Mouse (Mus musculus) midbrain, embryonic 16.5 days (tissue): Measurements from ENCODE around the gene Myrf. TPM values are rescaled to one million over a fixed set of nuclear protein-coding genes. Genes with fewer than 3 reads are reported as not detected.
"Not testable (repeated sequence)": the region's sequence is repeated elsewhere in the genome, so short reads cannot be mapped to it uniquely, and the experiment has no call there.

Experiments
- ATAC-seq: fragments of 200-750 bp; cut with Nextera tagmentation; 2 replicates; pipeline ENCODE4 v1.8.0; 2017; ENCODE audit warnings: moderate TSS enrichment
- H3K27ac ChIP-seq: fragments of 300-500 bp; sonication (generic); 2 replicates; pipeline ENCODE4 v1.5.1; 2014; ENCODE audit warnings: mild to moderate bottlenecking, low read length, mixed read lengths
- H3K27me3 ChIP-seq: fragments of 300-500 bp; sonication (generic); 2 replicates; pipeline ENCODE4 v1.6.1; 2014; ENCODE audit warnings: low read depth, low read length, mixed read lengths; ENCODE audit not compliant: control insufficient read depth, insufficient read depth
- H3K36me3 ChIP-seq: fragments of 300-500 bp; sonication (generic); 2 replicates; pipeline ENCODE4 v1.6.1; 2014; ENCODE audit warnings: mild to moderate bottlenecking, low read length, moderate library complexity, mixed read lengths; ENCODE audit not compliant: control insufficient read depth, insufficient read depth
- H3K4me1 ChIP-seq: fragments of 300-500 bp; sonication (generic); 2 replicates; pipeline ENCODE4 v1.6.1; 2014; ENCODE audit warnings: mild to moderate bottlenecking, low read length, mixed read lengths; ENCODE audit not compliant: control insufficient read depth, insufficient read depth
- H3K4me2 ChIP-seq: fragments of 300-500 bp; sonication (generic); 2 replicates; pipeline ENCODE4 v1.6.1; 2014; ENCODE audit warnings: mild to moderate bottlenecking, low read length, mixed read lengths
- H3K4me3 ChIP-seq: fragments of 300-500 bp; sonication (generic); 2 replicates; pipeline ENCODE4 v1.5.1; 2014; ENCODE audit warnings: low read depth, mild to moderate bottlenecking, low read length, moderate library complexity, mixed read lengths
- H3K9ac ChIP-seq: fragments of 300-500 bp; sonication (generic); 2 replicates; pipeline ENCODE4 v1.6.1; 2014; ENCODE audit warnings: low read depth, low read length, mixed read lengths
- H3K9me3 ChIP-seq: fragments of 300-500 bp; sonication (generic); replicated peaks from 2 replicates; pipeline ENCODE4 v1.6.1; 2014; ENCODE audit warnings: mild to moderate bottlenecking, low read length, mixed read lengths; ENCODE audit not compliant: control insufficient read depth, poor library complexity, severe bottlenecking
- WGBS: fragments of 180-500 bp; shearing (Covaris S2); extraction: QIAGEN DNeasy Blood & Tissue Kit; methylation state at CpG from one replicate; pipeline ENCODE4 v1.1.7; 2014; 5-methylcytosine and 5-hydroxymethylcytosine counted together
- polyA plus RNA-seq: library from polyadenylated mRNA; unstranded; fragments of >200 nt; fragmentation: Nextera tagmentation; extraction: Ambion mirVana; gene quantifications from 2 replicates; pipeline ENCODE4 v1.2.1, GENCODE M21; 2015

Gene Myrf
- polyA plus RNA-seq, 1 experiment from 2014 or later, result 0.82 TPM

DNA sequence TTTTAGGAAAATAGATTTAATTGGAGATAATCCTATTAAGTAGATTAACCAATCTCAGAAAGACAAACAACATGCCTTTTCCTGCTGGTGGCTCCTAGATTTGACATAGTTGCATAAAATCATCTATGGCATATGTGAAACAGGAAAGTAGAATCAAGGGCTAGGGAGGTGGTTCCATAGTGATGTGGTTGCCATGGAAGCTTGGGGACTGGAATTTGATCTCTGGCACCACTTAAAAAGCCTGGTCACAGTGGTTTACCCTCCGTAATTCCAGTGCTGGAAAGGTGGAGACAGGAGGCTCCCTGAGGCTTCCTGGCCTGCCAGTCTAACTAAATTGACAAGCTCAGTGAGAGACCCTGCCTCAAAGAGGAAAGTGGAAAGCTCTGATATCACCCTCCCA lies 70.1 kb downstream of the Myrf start:
- Histone ChIP-seq H3K27me3 (no peaks in the 10 kb centered on the region), H3K4me3 (no peak overlapping the region), H3K27ac (no peak overlapping the region), H3K4me1 (no peaks in the 10 kb centered on the region), H3K4me2 (no peak overlapping the region), H3K36me3 (no peaks in the 10 kb centered on the region), H3K9ac (no peak overlapping the region), H3K9me3 (no peaks in the 10 kb centered on the region)
- WGBS, result 17% methylated on average over 1 of the region's 1 CpGs
- ATAC-seq, result no peak

GRCm38 (mm10) chr19:10169692-10170330 lies 70.7 kb downstream of the Myrf start:
- not testable (repeated sequence) for H3K27ac ChIP-seq, ATAC-seq, H3K36me3 ChIP-seq, H3K9me3 ChIP-seq, H3K4me1 ChIP-seq, H3K4me3 ChIP-seq, H3K4me2 ChIP-seq, H3K27me3 ChIP-seq, H3K9ac ChIP-seq
- 76% methylated on average over 3 of the region's 3 CpGs for WGBS

DNA sequence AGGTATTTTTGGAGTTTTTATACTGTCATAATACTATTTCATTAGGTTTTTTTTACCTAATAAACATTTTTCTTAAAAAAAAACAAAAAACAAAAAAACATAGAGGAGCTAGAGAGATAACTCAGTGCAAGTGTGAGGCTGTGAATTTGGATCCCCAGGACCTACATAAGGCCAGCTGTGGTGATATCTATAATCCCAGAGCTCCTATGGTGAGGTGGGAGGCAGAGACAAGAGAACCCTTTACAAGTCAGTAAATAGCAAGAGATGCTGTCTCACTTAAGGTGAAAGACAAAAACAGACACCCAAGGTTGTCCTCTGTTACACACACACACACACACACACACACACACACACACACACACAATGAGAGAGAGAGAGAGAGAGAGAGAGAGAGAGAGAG lies 71.4 kb downstream of the Myrf start:
- H3K27ac ChIP-seq, result no peak overlapping the region
- no peaks in the 10 kb centered on the region for H3K27me3 ChIP-seq
- no peak overlapping the region for H3K4me2 ChIP-seq
- H3K9ac ChIP-seq, result no peak overlapping the region
- no peaks in the 10 kb centered on the region for H3K36me3 ChIP-seq
- H3K4me3 ChIP-seq, result no peak overlapping the region
- no peaks in the 10 kb centered on the region for H3K4me1 ChIP-seq
- ATAC-seq, result no peak
- no peaks in the 10 kb centered on the region for H3K9me3 ChIP-seq

GRCm38 (mm10) chr19:10168441-10168840 lies 72.1 kb downstream of the Myrf start:
- Histone ChIP-seq H3K9me3 (no peaks in the 10 kb centered on the region), H3K36me3 (no peaks in the 10 kb centered on the region), H3K27me3 (no peaks in the 10 kb centered on the region), H3K4me1 (no peaks in the 10 kb centered on the region), H3K27ac (no peak overlapping the region), H3K4me2 (no peak overlapping the region), H3K9ac (no peak overlapping the region), H3K4me3 (no peak overlapping the region)
- WGBS, result 84% methylated on average over 3 of the region's 3 CpGs
- ATAC-seq, result no peak

DNA sequence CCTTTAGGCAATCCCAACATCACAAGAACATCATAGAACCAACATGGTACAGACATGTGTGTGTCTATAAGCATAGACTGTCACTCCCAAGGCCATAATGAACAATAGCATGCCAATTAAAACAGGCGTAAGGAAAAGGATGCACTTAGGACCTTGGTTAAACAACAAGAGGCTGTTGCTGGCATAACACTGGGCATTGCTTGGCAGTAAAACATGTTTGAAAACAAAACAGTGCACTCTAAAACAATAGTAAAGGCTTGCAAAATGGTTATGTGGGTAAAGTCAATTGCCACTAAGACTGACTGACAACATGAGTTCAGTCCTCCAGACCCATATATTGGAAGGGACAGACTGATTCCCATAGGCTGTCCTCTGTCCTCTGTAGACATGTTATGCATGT lies 72.6 kb downstream of the Myrf start:
- Histone ChIP-seq H3K4me1 (no peaks in the 10 kb centered on the region), H3K9me3 (no peaks in the 10 kb centered on the region), H3K27ac (no peak overlapping the region), H3K36me3 (no peaks in the 10 kb centered on the region), H3K4me2 (no peak overlapping the region), H3K4me3 (no peak overlapping the region), H3K27me3 (no peaks in the 10 kb centered on the region), H3K9ac (no peak overlapping the region)
- ATAC-seq, result no peak
- 94% methylated on average over 1 of the region's 1 CpGs for WGBS

- no peak for ATAC-seq
- no peaks in the 10 kb centered on the region for H3K9me3 ChIP-seq
- no peaks in the 10 kb centered on the region for H3K27me3 ChIP-seq
- H3K4me3 ChIP-seq, result no peak overlapping the region
- no peaks in the 10 kb centered on the region for H3K36me3 ChIP-seq
- 72% methylated on average over 4 of the region's 4 CpGs for whole genome bisulfite sequencing
- no peaks in the 10 kb centered on the region for H3K4me1 ChIP-seq
- H3K27ac ChIP-seq, result no peak overlapping the region
- H3K9ac ChIP-seq, result no peak overlapping the region
- no peak overlapping the region for H3K4me2 ChIP-seq
Measured at GRCm38 (mm10) chr19:10167112-10167511, 73.4 kb downstream of the Myrf start.

- H3K4me1 ChIP-seq, H3K27me3 ChIP-seq, H3K4me3 ChIP-seq, H3K4me2 ChIP-seq, H3K9ac ChIP-seq, ATAC-seq, H3K9me3 ChIP-seq, H3K36me3 ChIP-seq, H3K27ac ChIP-seq: not testable (repeated sequence)
- 96% methylated on average over 3 of the region's 4 CpGs for WGBS
Measured at GRCm38 (mm10) chr19:10165928-10166327, 74.6 kb downstream of the Myrf start.

- Histone ChIP-seq H3K27ac (no peak overlapping the region), H3K9me3 (no peaks in the 10 kb centered on the region), H3K4me2 (no peak overlapping the region), H3K4me3 (no peak overlapping the region), H3K9ac (no peak overlapping the region), H3K4me1 (no peaks in the 10 kb centered on the region), H3K36me3 (no peaks in the 10 kb centered on the region), H3K27me3 (no peaks in the 10 kb centered on the region)
- ATAC-seq, result no peak
- WGBS, result 92% methylated on average over 3 of the region's 3 CpGs
Measured at GRCm38 (mm10) chr19:10163896-10164295, 76.7 kb downstream of the Myrf start.
